ENCODE assay signal across 24 mouse cellular contexts in genomic region chr13:102596101-102596500, GRCm38 (mm10).
A peak's percentile ranks its signal among the peaks of the same experiment; 100 is the strongest.
DNase-seq lines count a peak whose midpoint lies in the region; ATAC-seq and TF ChIP-seq lines count a peak whose summit lies in the region.
"Had no signal": no experiment of that assay in that cellular context is flagged by ENCODE, and none has a peak within 500 bp of the region (broad histone marks: within the 10 kb centered on the region; RNA-seq: fewer than 3 reads in every experiment).

No protein-coding gene starts in this region.

- peaks cover 32% of the 10 kb centered on the region for H3K4me1 ChIP-seq in heart, embryonic 12.5 days (replicated peaks)
- peaks cover 33% of the 10 kb centered on the region for H3K4me1 ChIP-seq in heart, postnatal 0 days (ENCODE audit: control insufficient read depth, insufficient read depth)
- H3K4me1 ChIP-seq in heart, embryonic 10.5 days = peaks cover 16% of the 10 kb centered on the region
- H3K4me1 ChIP-seq: limb, embryonic 12.5 days; liver, embryonic 15.5 days had no signal

- H3K9me3 ChIP-seq in heart, embryonic 12.5 days (replicated peaks) = no peaks in the 10 kb centered on the region
- no peaks in the 10 kb centered on the region for H3K9me3 ChIP-seq in heart, postnatal 0 days (replicated peaks; ENCODE audit: control insufficient read depth, low read length)
- no peaks in the 10 kb centered on the region for H3K9me3 ChIP-seq in heart, embryonic 10.5 days
- H3K9me3 ChIP-seq: embryonic facial prominence, embryonic 12.5 days; hindbrain, embryonic 12.5 days; kidney, embryonic 15.5 days; limb, embryonic 12.5 days; liver, embryonic 15.5 days; neural tube, embryonic 13.5 days had no signal

- intact Hi-C loops in heart, postnatal 36 days (cut with DNase I) = loop anchor here (10.0 kb wide), 1 partner anchor 241 kb away; no protein-coding TSS in a partner anchor
- intact Hi-C loops in left cerebral cortex, adult 2 months (cut with DNase I) = no loop called here
- intact Hi-C loops in left cerebral cortex, postnatal 4 days (cut with DNase I) = no loop called here

- H3K27ac ChIP-seq in heart, embryonic 12.5 days (ENCODE audit: poor library complexity, severe bottlenecking) = peak overlapping the region; percentile 67
- peak overlapping the region; percentile 81 for H3K27ac ChIP-seq in heart, postnatal 0 days (ENCODE audit: low read depth)
- H3K27ac ChIP-seq in heart, embryonic 10.5 days = no peak overlapping the region
- H3K27ac ChIP-seq in left cerebral cortex, adult 2 months = peak overlapping the region; percentile 73
- H3K27ac ChIP-seq: embryonic facial prominence, embryonic 12.5 days; hindbrain, embryonic 12.5 days; kidney, embryonic 15.5 days; limb, embryonic 12.5 days; liver, embryonic 15.5 days; neural tube, embryonic 13.5 days had no signal

- no peak for TF ChIP-seq CTCF in heart, postnatal 0 days (IDR thresholded peaks at IDR 0.05; ENCODE audit: low read depth)
- TF ChIP-seq CTCF in left cerebral cortex, adult 2 months (IDR thresholded peaks at IDR 0.05) = no peak

- no peaks in the 10 kb centered on the region for H3K36me3 ChIP-seq in heart, embryonic 12.5 days
- H3K36me3 ChIP-seq in heart, postnatal 0 days (replicated peaks; ENCODE audit: control insufficient read depth, insufficient read depth, low read length) = no peaks in the 10 kb centered on the region
- H3K36me3 ChIP-seq in heart, embryonic 10.5 days = no peaks in the 10 kb centered on the region
- H3K36me3 ChIP-seq: embryonic facial prominence, embryonic 12.5 days; hindbrain, embryonic 12.5 days; kidney, embryonic 15.5 days; limb, embryonic 12.5 days; liver, embryonic 15.5 days; neural tube, embryonic 13.5 days had no signal

- no peaks in the 10 kb centered on the region for H3K27me3 ChIP-seq in heart, embryonic 12.5 days (replicated peaks)
- H3K27me3 ChIP-seq in heart, postnatal 0 days (ENCODE audit: control insufficient read depth, insufficient read depth, low read length) = no peaks in the 10 kb centered on the region
- H3K27me3 ChIP-seq in heart, embryonic 10.5 days (ENCODE audit: insufficient read depth, poor library complexity, severe bottlenecking) = no peaks in the 10 kb centered on the region
- H3K27me3 ChIP-seq: embryonic facial prominence, embryonic 12.5 days; kidney, embryonic 15.5 days; liver, embryonic 15.5 days; neural tube, embryonic 13.5 days had no signal

- no peak overlapping the region for H3K4me3 ChIP-seq in heart, embryonic 12.5 days
- H3K4me3 ChIP-seq in heart, postnatal 0 days (ENCODE audit: low read depth, low read length) = no peak overlapping the region
- no peak overlapping the region for H3K4me3 ChIP-seq in heart, embryonic 10.5 days
- H3K4me3 ChIP-seq in left cerebral cortex, adult 2 months = no peak overlapping the region
- H3K4me3 ChIP-seq: embryonic facial prominence, embryonic 12.5 days; hindbrain, embryonic 12.5 days; kidney, embryonic 15.5 days; limb, embryonic 12.5 days; liver, embryonic 15.5 days; neural tube, embryonic 13.5 days had no signal

- H3K9ac ChIP-seq in heart, embryonic 12.5 days = no peak overlapping the region
- no peak overlapping the region for H3K9ac ChIP-seq in heart, postnatal 0 days (replicated peaks; ENCODE audit: low read depth, low read length)
- H3K9ac ChIP-seq: embryonic facial prominence, embryonic 12.5 days; hindbrain, embryonic 12.5 days; kidney, embryonic 15.5 days; limb, embryonic 12.5 days; liver, embryonic 15.5 days; lung, embryonic 14.5 days; neural tube, embryonic 13.5 days had no signal

- DNase-seq in heart, postnatal 36 days = no peak
- no peak for DNase-seq in heart, postnatal 0 days (ENCODE audit: low spot score)
- DNase-seq in heart, embryonic 10.5 days (ENCODE audit: low spot score) = no peak
- no peak for DNase-seq in left cerebral cortex, adult 2 months (ENCODE audit: extremely low spot score in 1 of 2, low spot score in 2 of 2)
- no peak for DNase-seq in left cerebral cortex, postnatal 4 days
- DNase-seq: adrenal gland, postnatal 25 days; B cell, adult 2 months; embryo, embryonic 11 days; gastrocnemius, postnatal 36 days; kidney, postnatal 25 days; lung, embryonic 14.5 days; lung, postnatal 14 days; right cerebral cortex, postnatal 4 days; thymus, adult 18-20 months; thymus, postnatal 25 days had no signal

- TF ChIP-seq EP300 in heart, postnatal 0 days (IDR thresholded peaks at IDR 0.05; ENCODE audit: low read depth) = no peak

- WGBS in heart, embryonic 12.5 days = 84% methylated on average over 2 of the region's 2 CpGs
- 83% methylated on average over 2 of the region's 2 CpGs for WGBS in heart, postnatal 0 days
- 87% methylated on average over 2 of the region's 2 CpGs for WGBS in heart, embryonic 10.5 days

- no peak for ATAC-seq in heart, embryonic 12.5 days (ENCODE audit: insufficient number of reproducible peaks, low FRiP score)
- no peak for ATAC-seq in heart, postnatal 0 days (ENCODE audit: insufficient read depth, low read depth)
- ATAC-seq: forebrain, embryonic 14.5 days; intestine, postnatal 0 days had no signal

- no peak overlapping the region for H3K4me2 ChIP-seq in heart, embryonic 12.5 days
- H3K4me2 ChIP-seq in heart, postnatal 0 days (ENCODE audit: low read depth, low read length) = no peak overlapping the region
- H3K4me2 ChIP-seq: embryonic facial prominence, embryonic 12.5 days; hindbrain, embryonic 12.5 days; kidney, embryonic 15.5 days; limb, embryonic 12.5 days; liver, embryonic 15.5 days; lung, embryonic 14.5 days; neural tube, embryonic 13.5 days had no signal
